Mouse (Mus musculus): ENCODE measurements around the gene Ttc7b. TPM values are rescaled to one million over a fixed set of nuclear protein-coding genes. Genes with fewer than 3 reads are reported as not detected.
A peak's percentile ranks its signal among the peaks of the same experiment; 100 is the strongest.

The Ttc7b gene
- total RNA-seq, 2 experiments from 2014 or later: 164 to 180 TPM

- DNase-seq (ENCODE audit: extremely low spot score in 1 of 2, low spot score in 1 of 2): no peak
Observed at GRCm38 (mm10) chr12:100353075-100353782, 167.4 kb downstream of the Ttc7b start.

GRCm38 (mm10) chr12:100352094-100352493 is 168.5 kb downstream of the Ttc7b start:
- DNase-seq (ENCODE audit: extremely low spot score in 1 of 2, low spot score in 1 of 2): no peak

GRCm38 (mm10) chr12:100343554-100343953 is 177.1 kb downstream of the Ttc7b start:
- DNase-seq (ENCODE audit: extremely low spot score in 1 of 2, low spot score in 1 of 2): no peak

GRCm38 (mm10) chr12:100341614-100342013 is 179.0 kb downstream of the Ttc7b start:
- no peak for DNase-seq (ENCODE audit: extremely low spot score in 1 of 2, low spot score in 1 of 2)

- DNase-seq (ENCODE audit: extremely low spot score in 1 of 2, low spot score in 1 of 2): no peak
Observed at GRCm38 (mm10) chr12:100340901-100341460, 179.6 kb downstream of the Ttc7b start.

GRCm38 (mm10) chr12:100338055-100338454 is 182.6 kb downstream of the Ttc7b start:
- no peak for DNase-seq (ENCODE audit: extremely low spot score in 1 of 2, low spot score in 1 of 2)

- DNase-seq (ENCODE audit: extremely low spot score in 1 of 2, low spot score in 1 of 2): peak in 1 of 2 experiments; percentile 46
Observed at GRCm38 (mm10) chr12:100337351-100338018, 183.1 kb downstream of the Ttc7b start.

GRCm38 (mm10) chr12:100336241-100336640 is 184.4 kb downstream of the Ttc7b start:
- DNase-seq (ENCODE audit: extremely low spot score in 1 of 2, low spot score in 1 of 2): no peak

GRCm38 (mm10) chr12:100331806-100332205 is 188.8 kb downstream of the Ttc7b start:
- no peak for DNase-seq (ENCODE audit: extremely low spot score in 1 of 2, low spot score in 1 of 2)

GRCm38 (mm10) chr12:100330234-100330633 is 190.4 kb downstream of the Ttc7b start:
- DNase-seq (ENCODE audit: extremely low spot score in 1 of 2, low spot score in 1 of 2): no peak

- no peak for DNase-seq (ENCODE audit: extremely low spot score in 1 of 2, low spot score in 1 of 2)
Observed at GRCm38 (mm10) chr12:100328998-100329397, 191.6 kb downstream of the Ttc7b start.

- DNase-seq (ENCODE audit: extremely low spot score in 1 of 2, low spot score in 1 of 2): no peak
Observed at GRCm38 (mm10) chr12:100328557-100328956, 192.1 kb downstream of the Ttc7b start.

- no peak for DNase-seq (ENCODE audit: extremely low spot score in 1 of 2, low spot score in 1 of 2)
Observed at GRCm38 (mm10) chr12:100326732-100327131, 193.9 kb downstream of the Ttc7b start.

- DNase-seq (ENCODE audit: extremely low spot score in 1 of 2, low spot score in 1 of 2): no peak
Observed at GRCm38 (mm10) chr12:100325618-100326017, 195.0 kb downstream of the Ttc7b start.

- no peak for DNase-seq (ENCODE audit: extremely low spot score in 1 of 2, low spot score in 1 of 2)
Observed at GRCm38 (mm10) chr12:100325212-100325611, 195.4 kb downstream of the Ttc7b start.

GRCm38 (mm10) chr12:100323641-100324040 is 197.0 kb downstream of the Ttc7b start:
- no peak for DNase-seq (ENCODE audit: extremely low spot score in 1 of 2, low spot score in 1 of 2)

- no peak for DNase-seq (ENCODE audit: extremely low spot score in 1 of 2, low spot score in 1 of 2)
Observed at GRCm38 (mm10) chr12:100322225-100322624, 198.4 kb downstream of the Ttc7b start.

- DNase-seq (ENCODE audit: extremely low spot score in 1 of 2, low spot score in 1 of 2): no peak
Observed at GRCm38 (mm10) chr12:100321545-100321944, 199.1 kb downstream of the Ttc7b start.

- DNase-seq (ENCODE audit: extremely low spot score in 1 of 2, low spot score in 1 of 2): no peak
Observed at GRCm38 (mm10) chr12:100319746-100320145, 200.9 kb downstream of the Ttc7b start.

- DNase-seq (ENCODE audit: extremely low spot score in 1 of 2, low spot score in 1 of 2): no peak
Observed at GRCm38 (mm10) chr12:100317936-100318335, 202.7 kb downstream of the Ttc7b start.

- DNase-seq (ENCODE audit: extremely low spot score in 1 of 2, low spot score in 1 of 2): no peak
Observed at GRCm38 (mm10) chr12:100316094-100316493, 204.5 kb downstream of the Ttc7b start.
